Comparison of ENCODE assay signal across 8 mouse cellular contexts in the genomic region with DNA sequence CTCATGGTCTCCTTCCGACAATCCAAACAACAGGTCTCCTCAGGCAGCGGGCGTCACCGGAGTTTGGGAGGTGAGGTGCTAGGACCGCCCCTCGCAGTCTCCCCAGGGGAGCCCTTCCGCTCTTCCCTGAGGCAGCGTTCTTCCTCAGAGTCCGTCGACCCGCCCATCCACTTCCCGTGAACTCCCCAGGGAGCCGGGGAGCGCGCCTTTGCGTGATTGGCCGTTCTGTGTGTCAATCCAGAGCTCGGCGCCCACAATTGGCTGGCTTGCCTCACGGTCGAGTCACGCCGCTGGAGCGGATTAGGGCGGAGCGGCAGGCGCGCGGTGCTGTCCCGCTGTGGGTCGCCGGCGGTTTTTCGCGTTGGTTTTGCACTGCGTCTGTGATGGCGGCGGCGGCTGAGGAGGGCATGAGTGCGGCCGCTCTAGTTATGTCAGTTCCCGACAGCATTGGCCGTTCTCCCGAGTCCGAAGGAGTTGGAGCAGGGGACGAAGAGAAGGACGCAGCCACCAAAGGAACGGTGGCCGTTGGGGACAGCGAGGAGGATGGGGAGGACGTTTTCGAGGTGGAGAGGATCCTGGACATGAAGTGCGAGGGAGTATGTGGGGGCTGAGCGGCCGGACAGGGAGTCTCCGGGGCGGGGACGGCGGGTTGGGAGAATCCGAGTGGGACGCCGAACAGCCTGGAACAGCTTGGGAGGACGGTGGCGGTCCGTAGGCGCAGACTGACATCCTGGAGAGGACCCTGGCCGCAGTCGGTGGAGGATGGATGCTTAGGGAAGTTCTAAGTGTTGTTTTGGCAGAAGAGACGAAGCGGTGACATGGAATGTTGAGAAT. TPM values are rescaled to one million over a fixed set of nuclear protein-coding genes. Genes with fewer than 3 reads are reported as not detected.
DNase-seq lines count a peak whose midpoint lies in the region; ATAC-seq lines count a peak whose summit lies in the region.

A gene (plus strand): TSS at position 280 of the 834 bp plus-strand sequence.

- ATAC-seq in inflammation-experienced regulatory T-cells, adult 6 months, result peak; percentile 99
- peak; percentile 99 for ATAC-seq in megakaryocyte-erythroid progenitor cell, adult 5-6 weeks (replicated peaks; ENCODE audit: low FRiP score, low TSS enrichment, poor library complexity, severe bottlenecking)

- intact Hi-C loops in gastrocnemius, postnatal 14 days (cut with DNase I; ENCODE audit: low total_unique reads), result no loop called here
- intact Hi-C loops in left cerebral cortex, postnatal 10 days (cut with DNase I), result loop anchor here (5.0 to 10.0 kb wide), 2 partner anchors 91 to 293 kb away; a partner anchor contains a TSS

- peak; percentile 100 for DNase-seq in adrenal gland, adult (ENCODE audit: inconsistent age in 2 of 2, low spot score in 1 of 2)
- peak; percentile 99 for DNase-seq in embryo, embryonic 10.5 days (ENCODE audit: low spot score)
- DNase-seq in gastrocnemius, postnatal 14 days, result peak; percentile 99
- DNase-seq in left cerebral cortex, postnatal 10 days (ENCODE audit: extremely low spot score in 1 of 2, low spot score in 2 of 2), result peak; percentile 99 to 100
- DNase-seq in right cerebral cortex, postnatal 25 days, result peak; percentile 100
- DNase-seq in urinary bladder, postnatal 4 days (ENCODE audit: low spot score in 2 of 2), result peak; percentile 99

RNA-seq across cellular contexts. Expression of the gene that starts here (rescaled TPM):
- total RNA-seq in gastrocnemius, postnatal 14 days (2021), result 10 to 100 TPM; 16.4 to 18.2 TPM
- polyA plus RNA-seq in inflammation-experienced regulatory T-cells, adult 6 months (2017; shearing (Covaris generic)), result 10 to 100 TPM; 62.9 to 78.7 (median 71.9) TPM
- total RNA-seq in left cerebral cortex, postnatal 10 days (2021), result 10 to 100 TPM; 48.1 to 56.7 TPM
- 27.6 and 34.2 TPM in 2 replicates for total RNA-seq in megakaryocyte-erythroid progenitor cell, adult 5-6 weeks (2014; fragmentation: Nextera tagmentation)
- 34.1 and 34.7 TPM in 2 replicates for total RNA-seq in megakaryocyte-erythroid progenitor cell, adult 5-6 weeks (2017)

Comparison
In these comparisons a context has a peak if more than half of its experiments do, and no peak if none do; other contexts are left out.
1. Peak in every context shown above with its lines: DNase-seq and ATAC-seq.